Mouse (Mus musculus) hindbrain, embryonic 13.5 days (tissue): Measurements from ENCODE around the gene Cd302. TPM values are rescaled to one million over a fixed set of nuclear protein-coding genes. Genes with fewer than 3 reads are reported as not detected.

Source experiments
- ATAC-seq: fragments of 200-750 bp; cut with Nextera tagmentation; 2 replicates; pipeline ENCODE4 v1.8.0; 2017; ENCODE audit warnings: moderate TSS enrichment; ENCODE audit not compliant: low FRiP score
- H3K27ac ChIP-seq: fragments of 300-500 bp; sonication (generic); 2 replicates; pipeline ENCODE4 v1.5.1; 2015; ENCODE audit warnings: inconsistent platforms, mild to moderate bottlenecking, moderate library complexity
- H3K27me3 ChIP-seq: fragments of 300-500 bp; sonication (generic); 2 replicates; pipeline ENCODE4 v1.6.1; 2015; ENCODE audit warnings: mild to moderate bottlenecking, inconsistent platforms
- H3K36me3 ChIP-seq: fragments of 300-500 bp; sonication (generic); 2 replicates; pipeline ENCODE4 v1.6.1; 2015; ENCODE audit warnings: mild to moderate bottlenecking, inconsistent platforms
- H3K4me1 ChIP-seq: fragments of 300-500 bp; sonication (generic); replicated peaks from 2 replicates; pipeline ENCODE4 v1.6.1; 2015; ENCODE audit warnings: inconsistent platforms
- H3K4me2 ChIP-seq: fragments of 300-500 bp; sonication (generic); 2 replicates; pipeline ENCODE4 v1.6.1; 2015; ENCODE audit warnings: inconsistent platforms, mild to moderate bottlenecking, moderate library complexity
- H3K4me3 ChIP-seq: fragments of 300-500 bp; sonication (generic); 2 replicates; pipeline ENCODE4 v1.5.1; 2015; ENCODE audit warnings: mild to moderate bottlenecking, inconsistent platforms
- H3K9ac ChIP-seq: fragments of 300-500 bp; sonication (generic); 2 replicates; pipeline ENCODE4 v1.6.1; 2015; ENCODE audit warnings: mild to moderate bottlenecking, inconsistent platforms
- H3K9me3 ChIP-seq: fragments of 300-500 bp; sonication (generic); 2 replicates; pipeline ENCODE4 v1.6.1; 2016; ENCODE audit warnings: inconsistent platforms
- WGBS: fragments of 180-500 bp; shearing (Covaris S2); methylation state at CpG from one replicate; pipeline ENCODE4 v1.1.7; 2015; 5-methylcytosine and 5-hydroxymethylcytosine counted together
- polyA plus RNA-seq: library from polyadenylated mRNA; unstranded; fragments of >200 nt; fragmentation: Nextera tagmentation; extraction: Ambion mirVana; gene quantifications from 2 replicates; pipeline ENCODE4 v1.2.1, GENCODE M21; 2015

Cd302 gene
- 15.4 and 17.0 TPM in 2 replicates for polyA plus RNA-seq

- H3K9ac ChIP-seq, result peak within 1 kb of the TSS; percentile 75
- H3K4me1 ChIP-seq, result peaks cover 14% of the 10 kb centered on the region
- H3K4me2 ChIP-seq, result peak within 1 kb of the TSS; percentile 92
- 58% methylated on average over 4 of the region's 4 CpGs for WGBS
- H3K27me3 ChIP-seq, result peaks cover 26% of the 10 kb centered on the region; the same call in 1 of the 2 replicates
- H3K27ac ChIP-seq, result no peak within 1 kb of the TSS
- ATAC-seq, result no peak
- peak within 1 kb of the TSS; percentile 47 for H3K4me3 ChIP-seq
- no peaks in the 10 kb centered on the region for H3K9me3 ChIP-seq
- H3K36me3 ChIP-seq, result no peaks in the 10 kb centered on the region
Measured at GRCm38 (mm10) chr2:60284467-60284821, at the start of gene Cd302. Gene Cd302 (minus strand): TSS chr2:60284488.

GRCm38 (mm10) chr2:60328641-60329040 is 44.4 kb upstream of the Cd302 start:
- 94% methylated on average over 10 of the region's 10 CpGs for WGBS
- Histone ChIP-seq H3K4me2 (no peak overlapping the region), H3K9me3 (no peaks in the 10 kb centered on the region), H3K4me3 (no peak overlapping the region), H3K27me3 (no peaks in the 10 kb centered on the region), H3K27ac (no peak overlapping the region), H3K9ac (no peak overlapping the region), H3K36me3 (no peaks in the 10 kb centered on the region), H3K4me1 (no peaks in the 10 kb centered on the region)
- ATAC-seq, result no peak

GRCm38 (mm10) chr2:60327581-60327980 is 43.3 kb upstream of the Cd302 start:
- no peaks in the 10 kb centered on the region for H3K27me3 ChIP-seq
- no peak for ATAC-seq

GRCm38 (mm10) chr2:60326948-60327347 is 42.7 kb upstream of the Cd302 start:
- no peak overlapping the region for H3K27ac ChIP-seq

More at GRCm38 (mm10) chr2:60327581-60327980, 43.3 kb upstream of the Cd302 start:
- Histone ChIP-seq H3K4me1 (no peaks in the 10 kb centered on the region), H3K27ac (no peak overlapping the region), H3K9me3 (no peaks in the 10 kb centered on the region), H3K36me3 (no peaks in the 10 kb centered on the region), H3K4me2 (no peak overlapping the region), H3K9ac (no peak overlapping the region), H3K4me3 (no peak overlapping the region)
- WGBS, result 91% methylated on average over 11 of the region's 11 CpGs

GRCm38 (mm10) chr2:60323411-60323810 is 39.1 kb upstream of the Cd302 start:
- 83% methylated on average over 5 of the region's 5 CpGs for whole genome bisulfite sequencing
- no peaks in the 10 kb centered on the region for H3K27me3 ChIP-seq
- H3K4me3 ChIP-seq, result no peak overlapping the region
- no peak for ATAC-seq
- no peaks in the 10 kb centered on the region for H3K9me3 ChIP-seq
- no peak overlapping the region for H3K4me2 ChIP-seq
- H3K4me1 ChIP-seq, result no peaks in the 10 kb centered on the region
- H3K36me3 ChIP-seq, result no peaks in the 10 kb centered on the region
- no peak overlapping the region for H3K9ac ChIP-seq
- H3K27ac ChIP-seq, result no peak overlapping the region

More at GRCm38 (mm10) chr2:60326948-60327347, 42.7 kb upstream of the Cd302 start:
- Histone ChIP-seq H3K4me2 (no peak overlapping the region), H3K9ac (no peak overlapping the region), H3K4me1 (no peaks in the 10 kb centered on the region), H3K36me3 (no peaks in the 10 kb centered on the region), H3K4me3 (no peak overlapping the region), H3K27me3 (no peaks in the 10 kb centered on the region), H3K9me3 (no peaks in the 10 kb centered on the region)
- no peak for ATAC-seq
- 91% methylated on average over 7 of the region's 7 CpGs for WGBS

- Histone ChIP-seq H3K9me3 (no peaks in the 10 kb centered on the region), H3K27me3 (no peaks in the 10 kb centered on the region), H3K4me2 (no peak overlapping the region), H3K9ac (no peak overlapping the region), H3K4me1 (no peaks in the 10 kb centered on the region), H3K27ac (no peak overlapping the region), H3K4me3 (no peak overlapping the region), H3K36me3 (no peaks in the 10 kb centered on the region)
- ATAC-seq, result no peak
- WGBS, result 76% methylated on average over 6 of the region's 6 CpGs
Measured at GRCm38 (mm10) chr2:60322031-60322726, 37.9 kb upstream of the Cd302 start.

- Histone ChIP-seq H3K27me3 (no peaks in the 10 kb centered on the region), H3K36me3 (no peaks in the 10 kb centered on the region), H3K9me3 (no peaks in the 10 kb centered on the region), H3K27ac (no peak overlapping the region), H3K4me2 (no peak overlapping the region), H3K4me1 (no peaks in the 10 kb centered on the region), H3K4me3 (no peak overlapping the region), H3K9ac (no peak overlapping the region)
- no peak for ATAC-seq
- WGBS, result 91% methylated on average over 4 of the region's 4 CpGs
Measured at GRCm38 (mm10) chr2:60303796-60304195, 19.5 kb upstream of the Cd302 start.

GRCm38 (mm10) chr2:60299323-60299722 is 15.0 kb upstream of the Cd302 start:
- Histone ChIP-seq H3K9ac (no peak overlapping the region), H3K4me2 (no peak overlapping the region), H3K36me3 (no peaks in the 10 kb centered on the region), H3K9me3 (no peaks in the 10 kb centered on the region), H3K27me3 (no peaks in the 10 kb centered on the region), H3K4me1 (no peaks in the 10 kb centered on the region), H3K4me3 (no peak overlapping the region), H3K27ac (no peak overlapping the region)
- ATAC-seq, result no peak
- WGBS, result 95% methylated on average over 2 of the region's 2 CpGs

- no peak for ATAC-seq
Measured at GRCm38 (mm10) chr2:60298266-60298665, 14.0 kb upstream of the Cd302 start.

GRCm38 (mm10) chr2:60291381-60291780 is 7.1 kb upstream of the Cd302 start:
- Histone ChIP-seq H3K9ac (no peak overlapping the region), H3K27ac (no peak overlapping the region), H3K4me3 (no peak overlapping the region), H3K4me2 (no peak overlapping the region), H3K36me3 (no peaks in the 10 kb centered on the region), H3K27me3 (no peaks in the 10 kb centered on the region), H3K4me1 (no peaks in the 10 kb centered on the region), H3K9me3 (no peaks in the 10 kb centered on the region)
- no peak for ATAC-seq
- 89% methylated on average over 4 of the region's 4 CpGs for WGBS

More at GRCm38 (mm10) chr2:60298266-60298665, 14.0 kb upstream of the Cd302 start:
- no peak overlapping the region for H3K4me2 ChIP-seq
- no peak overlapping the region for H3K4me3 ChIP-seq
- H3K4me1 ChIP-seq, result no peaks in the 10 kb centered on the region
- H3K9me3 ChIP-seq, result no peaks in the 10 kb centered on the region
- no peaks in the 10 kb centered on the region for H3K36me3 ChIP-seq
- no peaks in the 10 kb centered on the region for H3K27me3 ChIP-seq
- H3K27ac ChIP-seq, result no peak overlapping the region
- no peak overlapping the region for H3K9ac ChIP-seq
- WGBS, result 87% methylated on average over 3 of the region's 3 CpGs

GRCm38 (mm10) chr2:60289451-60289850 is 5.2 kb upstream of the Cd302 start:
- WGBS, result 81% methylated on average over 1 of the region's 1 CpGs
- H3K9me3 ChIP-seq, result no peaks in the 10 kb centered on the region
- no peak overlapping the region for H3K9ac ChIP-seq
- ATAC-seq, result no peak
- H3K27ac ChIP-seq, result no peak overlapping the region
- no peak overlapping the region for H3K4me2 ChIP-seq
- no peaks in the 10 kb centered on the region; the same call in 1 of the 2 replicates for H3K4me1 ChIP-seq
- no peak overlapping the region for H3K4me3 ChIP-seq
- H3K36me3 ChIP-seq, result no peaks in the 10 kb centered on the region
- peaks cover 17% of the 10 kb centered on the region; the same call in 1 of the 2 replicates for H3K27me3 ChIP-seq

- Histone ChIP-seq H3K27me3 (peaks cover 23% of the 10 kb centered on the region; the same call in 1 of the 2 replicates), H3K4me1 (peaks cover 8% of the 10 kb centered on the region), H3K36me3 (no peaks in the 10 kb centered on the region), H3K9ac (no peak overlapping the region), H3K4me3 (no peak overlapping the region), H3K4me2 (no peak overlapping the region), H3K9me3 (no peaks in the 10 kb centered on the region), H3K27ac (no peak overlapping the region)
- no peak for ATAC-seq
- 85% methylated on average over 4 of the region's 4 CpGs for WGBS
Measured at GRCm38 (mm10) chr2:60288606-60289005, 4.3 kb upstream of the Cd302 start.

GRCm38 (mm10) chr2:60285107-60285617 is 874 bp upstream of the Cd302 start:
- Histone ChIP-seq H3K9ac (no peak overlapping the region), H3K4me3 (no peak overlapping the region), H3K4me1 (peaks cover 14% of the 10 kb centered on the region), H3K9me3 (no peaks in the 10 kb centered on the region), H3K27ac (no peak overlapping the region), H3K27me3 (peaks cover 26% of the 10 kb centered on the region; the same call in 1 of the 2 replicates), H3K4me2 (no peak overlapping the region), H3K36me3 (no peaks in the 10 kb centered on the region)
- 89% methylated on average over 8 of the region's 8 CpGs for WGBS
- no peak for ATAC-seq
